Mouse (Mus musculus) kidney, postnatal 36 days (tissue): ENCODE measurements around the gene Mmp7.

Experiments used
- DNase-seq, 2 experiments: peaks; one replicate each; pipeline ENCODE4 v3.0.0; 2021 to 2022; ENCODE audit warnings: mixed read lengths in 2 of 2

The Mmp7 gene

GRCm38 (mm10) chr9:7748881-7749280 is 57.0 kb downstream of the Mmp7 start:
- no peak for DNase-seq
